ENCODE assay signal across 8 mouse cellular contexts in genomic region chr16:20761681-20762080, GRCm38 (mm10). TPM values are rescaled to one million over a fixed set of nuclear protein-coding genes. Genes with fewer than 3 reads are reported as not detected.
DNase-seq lines count a peak whose midpoint lies in the region; ATAC-seq and TF ChIP-seq lines count a peak whose summit lies in the region.

No protein-coding gene starts in this region.

- no peak overlapping the region for H3K27ac ChIP-seq in forebrain, embryonic 10.5 days
- no peak overlapping the region for H3K27ac ChIP-seq in forebrain, embryonic 13.5 days
- H3K27ac ChIP-seq in neural tube, embryonic 15.5 days (replicated peaks) = no peak overlapping the region
- H3K27ac ChIP-seq in heart, postnatal 0 days (ENCODE audit: low read depth) = no peak overlapping the region

- no peaks in the 10 kb centered on the region for H3K36me3 ChIP-seq in forebrain, embryonic 10.5 days (replicated peaks)
- H3K36me3 ChIP-seq in forebrain, embryonic 13.5 days (ENCODE audit: poor library complexity, severe bottlenecking) = no peaks in the 10 kb centered on the region
- H3K36me3 ChIP-seq in neural tube, embryonic 15.5 days = no peaks in the 10 kb centered on the region
- H3K36me3 ChIP-seq in heart, postnatal 0 days (replicated peaks; ENCODE audit: control insufficient read depth, insufficient read depth, low read length) = no peaks in the 10 kb centered on the region

- TF ChIP-seq EP300 in heart, postnatal 0 days (IDR thresholded peaks at IDR 0.05; ENCODE audit: low read depth) = no peak

- H3K4me1 ChIP-seq in forebrain, embryonic 10.5 days = 0 out of 2 replicates have a peak, but pooled peaks cover 3% of the 10 kb centered on the region
- H3K4me1 ChIP-seq in forebrain, embryonic 13.5 days = no peaks in the 10 kb centered on the region
- H3K4me1 ChIP-seq in neural tube, embryonic 15.5 days = no peaks in the 10 kb centered on the region
- no peaks in the 10 kb centered on the region for H3K4me1 ChIP-seq in heart, postnatal 0 days (ENCODE audit: control insufficient read depth, insufficient read depth)

- no peak overlapping the region for H3K4me3 ChIP-seq in forebrain, embryonic 10.5 days
- no peak overlapping the region for H3K4me3 ChIP-seq in forebrain, embryonic 13.5 days
- H3K4me3 ChIP-seq in neural tube, embryonic 15.5 days (replicated peaks) = no peak overlapping the region
- H3K4me3 ChIP-seq in heart, postnatal 0 days (ENCODE audit: low read depth, low read length) = no peak overlapping the region

- no peaks in the 10 kb centered on the region for H3K27me3 ChIP-seq in forebrain, embryonic 10.5 days (ENCODE audit: poor library complexity, severe bottlenecking)
- no peaks in the 10 kb centered on the region for H3K27me3 ChIP-seq in forebrain, embryonic 13.5 days
- H3K27me3 ChIP-seq in neural tube, embryonic 15.5 days (replicated peaks) = no peaks in the 10 kb centered on the region
- no peaks in the 10 kb centered on the region for H3K27me3 ChIP-seq in heart, postnatal 0 days (ENCODE audit: control insufficient read depth, insufficient read depth, low read length)

- 18% methylated on average over 3 of the region's 3 CpGs for WGBS in forebrain, embryonic 10.5 days
- WGBS in forebrain, embryonic 13.5 days = 14% methylated on average over 3 of the region's 3 CpGs
- 12% methylated on average over 3 of the region's 3 CpGs for WGBS in neural tube, embryonic 15.5 days
- 5% methylated on average over 3 of the region's 3 CpGs for WGBS in heart, postnatal 0 days

- no peak overlapping the region for H3K9ac ChIP-seq in forebrain, embryonic 13.5 days
- no peak overlapping the region for H3K9ac ChIP-seq in neural tube, embryonic 15.5 days (replicated peaks)
- H3K9ac ChIP-seq in heart, postnatal 0 days (replicated peaks; ENCODE audit: low read depth, low read length) = no peak overlapping the region

- no peaks in the 10 kb centered on the region for H3K9me3 ChIP-seq in forebrain, embryonic 10.5 days
- no peaks in the 10 kb centered on the region for H3K9me3 ChIP-seq in forebrain, embryonic 13.5 days (replicated peaks)
- H3K9me3 ChIP-seq in neural tube, embryonic 15.5 days (replicated peaks) = no peaks in the 10 kb centered on the region
- no peaks in the 10 kb centered on the region for H3K9me3 ChIP-seq in heart, postnatal 0 days (replicated peaks; ENCODE audit: control insufficient read depth, low read length)

- ATAC-seq in forebrain, embryonic 13.5 days = no peak
- ATAC-seq in neural tube, embryonic 15.5 days (ENCODE audit: low FRiP score) = no peak
- ATAC-seq in heart, postnatal 0 days (ENCODE audit: insufficient read depth, low read depth) = no peak
- ATAC-seq in erythroblast, adult 5-6 weeks (replicated peaks; ENCODE audit: low FRiP score, poor library complexity, severe bottlenecking) = no peak

- DNase-seq in forebrain, embryonic 10.5 days (ENCODE audit: extremely low spot score, low spot score) = peak; percentile 29
- peak; percentile 58 for DNase-seq in neural tube, embryonic 10.5 days (ENCODE audit: extremely low spot score, low spot score)
- DNase-seq in c-Kit-positive CD71-positive TER-119-negative erythroid progenitor cells, embryonic 14.5 days (ENCODE audit: low read depth) = peak; percentile 22
- DNase-seq in heart, postnatal 0 days (ENCODE audit: low spot score) = peak; percentile 23
- peak; percentile 83 for DNase-seq in lung, postnatal 10 days

- H3K4me2 ChIP-seq in forebrain, embryonic 13.5 days = no peak overlapping the region
- no peak overlapping the region for H3K4me2 ChIP-seq in neural tube, embryonic 15.5 days
- H3K4me2 ChIP-seq in heart, postnatal 0 days (ENCODE audit: low read depth, low read length) = no peak overlapping the region

- TF ChIP-seq CTCF in heart, postnatal 0 days (IDR thresholded peaks at IDR 0.05; ENCODE audit: low read depth) = peak; percentile 65

RNA-seq across cellular contexts. Expression of gene Thpo, which starts 27.4 kb away (rescaled TPM):
- polyA plus RNA-seq in forebrain, embryonic 10.5 days (2016; fragmentation: Nextera tagmentation; extraction: Ambion mirVana) = 0.31 and 0.46 TPM in 2 replicates
- polyA plus RNA-seq in forebrain, embryonic 13.5 days (2015; fragmentation: Nextera tagmentation; extraction: Ambion mirVana) = 0.68 and 0.74 TPM in 2 replicates
- polyA plus RNA-seq in neural tube, embryonic 15.5 days (2015; fragmentation: Nextera tagmentation; extraction: Ambion mirVana) = 1.0 and 1.2 TPM in 2 replicates
- total RNA-seq in heart, postnatal 0 days (2014; rRNA removed; ENCODE audit: low replicate concordance) = 0.46 TPM in 1 of 2 replicates, not detected in the other
- 0.12 and 0.14 TPM in 2 replicates for polyA plus RNA-seq in heart, postnatal 0 days (2015; fragmentation: Nextera tagmentation; extraction: Ambion mirVana)
- not detected in 2 replicates for total RNA-seq in erythroblast, adult 5-6 weeks (2015; ENCODE audit: low replicate concordance)
- total RNA-seq in erythroblast, adult 5-6 weeks (2017; ENCODE audit: low replicate concordance) = not detected in 2 replicates

RNA-seq across cellular contexts. Expression of gene Chrd, which starts 28.8 kb away (rescaled TPM):
- polyA plus RNA-seq in forebrain, embryonic 10.5 days (2016; fragmentation: Nextera tagmentation; extraction: Ambion mirVana) = 0.87 and 1.2 TPM in 2 replicates
- 1.8 and 2.8 TPM in 2 replicates for polyA plus RNA-seq in forebrain, embryonic 13.5 days (2015; fragmentation: Nextera tagmentation; extraction: Ambion mirVana)
- 6.3 and 7.5 TPM in 2 replicates for polyA plus RNA-seq in neural tube, embryonic 15.5 days (2015; fragmentation: Nextera tagmentation; extraction: Ambion mirVana)
- 9.7 and 13.9 TPM in 2 replicates for total RNA-seq in heart, postnatal 0 days (2014; rRNA removed; ENCODE audit: low replicate concordance)
- 0.43 and 0.49 TPM in 2 replicates for polyA plus RNA-seq in heart, postnatal 0 days (2015; fragmentation: Nextera tagmentation; extraction: Ambion mirVana)
- not detected in 2 replicates for total RNA-seq in erythroblast, adult 5-6 weeks (2015; ENCODE audit: low replicate concordance)
- total RNA-seq in erythroblast, adult 5-6 weeks (2017; ENCODE audit: low replicate concordance) = not detected in 2 replicates

RNA-seq across cellular contexts. Expression of gene Clcn2, which starts 44.1 kb away (rescaled TPM):
- 11.4 and 12.5 TPM in 2 replicates for polyA plus RNA-seq in forebrain, embryonic 10.5 days (2016; fragmentation: Nextera tagmentation; extraction: Ambion mirVana)
- polyA plus RNA-seq in forebrain, embryonic 13.5 days (2015; fragmentation: Nextera tagmentation; extraction: Ambion mirVana) = 13.2 and 14.5 TPM in 2 replicates
- 27.4 and 34.6 TPM in 2 replicates for polyA plus RNA-seq in neural tube, embryonic 15.5 days (2015; fragmentation: Nextera tagmentation; extraction: Ambion mirVana)
- total RNA-seq in heart, postnatal 0 days (2014; rRNA removed; ENCODE audit: low replicate concordance) = 4.6 and 16.9 TPM in 2 replicates
- 1.4 and 1.9 TPM in 2 replicates for polyA plus RNA-seq in heart, postnatal 0 days (2015; fragmentation: Nextera tagmentation; extraction: Ambion mirVana)
- 1.7 and 5.0 TPM in 2 replicates for total RNA-seq in erythroblast, adult 5-6 weeks (2015; ENCODE audit: low replicate concordance)
- total RNA-seq in erythroblast, adult 5-6 weeks (2017; ENCODE audit: low replicate concordance) = 3.3 and 8.9 TPM in 2 replicates

RNA-seq across cellular contexts. Expression of gene Polr2h, which starts 44.2 kb away (rescaled TPM):
- polyA plus RNA-seq in forebrain, embryonic 10.5 days (2016; fragmentation: Nextera tagmentation; extraction: Ambion mirVana) = 155 and 163 TPM in 2 replicates
- polyA plus RNA-seq in forebrain, embryonic 13.5 days (2015; fragmentation: Nextera tagmentation; extraction: Ambion mirVana) = 101 and 104 TPM in 2 replicates
- 90.9 and 95.4 TPM in 2 replicates for polyA plus RNA-seq in neural tube, embryonic 15.5 days (2015; fragmentation: Nextera tagmentation; extraction: Ambion mirVana)
- total RNA-seq in heart, postnatal 0 days (2014; rRNA removed; ENCODE audit: low replicate concordance) = 8.6 and 27.9 TPM in 2 replicates
- polyA plus RNA-seq in heart, postnatal 0 days (2015; fragmentation: Nextera tagmentation; extraction: Ambion mirVana) = 33.7 and 35.7 TPM in 2 replicates
- 7.9 and 15.9 TPM in 2 replicates for total RNA-seq in erythroblast, adult 5-6 weeks (2015; ENCODE audit: low replicate concordance)
- total RNA-seq in erythroblast, adult 5-6 weeks (2017; ENCODE audit: low replicate concordance) = 4.0 and 4.3 TPM in 2 replicates

Comparison
In these comparisons a context has a peak if more than half of its experiments do, and no peak if none do; other contexts are left out.
1. DNase-seq: peak in every context shown above with its lines; median percentile 83 in lung, postnatal 10 days; 58 in neural tube, embryonic 10.5 days; 29 in forebrain, embryonic 10.5 days; 23 in heart, postnatal 0 days; 22 in c-Kit-positive CD71-positive TER-119-negative erythroid progenitor cells, embryonic 14.5 days.